Mouse (Mus musculus) lung, postnatal 0 days (tissue): ENCODE measurements around the gene Gnao1.

Experiments
- CTCF ChIP-seq: IDR thresholded peaks from 2 replicates; pipeline ENCODE4 v1.5.1; 2016; ENCODE audit warnings: antibody characterized with exemption, mild to moderate bottlenecking
- EP300 ChIP-seq: IDR thresholded peaks from 2 replicates; pipeline ENCODE4 v1.6.1; 2016; ENCODE audit warnings: antibody characterized with exemption, mild to moderate bottlenecking, control low read depth

DNA sequence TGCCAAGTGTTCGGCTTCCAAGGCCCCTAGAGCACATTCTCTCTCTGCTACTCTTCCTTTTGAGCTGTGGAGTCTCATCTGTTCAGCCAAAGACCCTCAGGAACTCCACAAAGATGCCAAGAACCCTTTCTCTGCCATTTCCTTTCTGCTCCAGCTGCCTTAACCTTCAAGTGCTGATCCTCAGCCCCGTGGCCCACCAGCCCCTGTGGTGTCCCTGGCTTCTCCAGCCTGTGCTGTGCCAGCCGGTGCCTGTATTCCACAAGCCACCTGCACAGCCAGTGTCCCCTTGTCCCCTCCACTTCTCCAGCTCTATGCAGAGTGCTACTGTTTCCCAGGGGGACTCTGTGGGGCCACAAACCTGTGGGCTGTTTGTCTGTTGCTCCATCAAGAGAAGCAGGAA lies 83.8 kb downstream of the Gnao1 start:
- TF ChIP-seq CTCF (no peak), EP300 (no peak)
